Comparison of ENCODE assay signal across 8 mouse cellular contexts in the genomic region with DNA sequence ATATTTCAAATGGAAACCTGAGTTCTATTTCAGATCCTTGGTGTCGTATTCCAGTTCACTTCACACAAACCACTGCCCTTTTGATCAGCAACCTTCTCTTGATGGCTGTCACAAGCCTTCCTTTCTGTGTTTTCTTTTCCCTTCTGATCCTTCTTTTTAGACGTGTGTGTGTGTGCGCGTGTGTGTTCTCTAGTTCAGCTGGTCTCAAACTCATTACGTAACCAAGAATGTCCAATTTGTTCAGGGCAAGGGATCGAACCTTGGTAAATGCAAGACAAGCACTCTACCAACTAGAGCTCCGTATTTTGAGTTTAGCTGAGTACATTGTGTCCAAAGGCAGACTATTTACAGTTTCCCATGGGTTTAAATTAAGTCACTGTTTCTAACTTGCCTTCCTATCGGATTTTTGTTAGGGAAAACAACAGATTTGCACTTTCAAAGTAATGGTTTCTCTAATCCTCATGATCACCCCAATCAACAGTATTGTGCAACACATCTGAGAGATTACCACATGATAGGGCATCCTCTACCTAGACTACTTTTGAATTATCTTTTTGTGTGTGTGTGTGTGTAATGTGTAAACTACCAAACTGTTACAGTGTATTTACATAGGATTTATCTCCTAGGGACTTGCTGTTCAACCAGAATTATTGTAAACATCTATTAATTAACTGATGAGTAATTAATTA. TPM values are rescaled to one million over a fixed set of nuclear protein-coding genes. Genes with fewer than 3 reads are reported as not detected.
A peak's percentile ranks its signal among the peaks of the same experiment; 100 is the strongest.
DNase-seq lines count a peak whose midpoint lies in the region; ATAC-seq and TF ChIP-seq lines count a peak whose summit lies in the region.

No protein-coding gene starts in this region.

- H3K27me3 ChIP-seq in heart, embryonic 11.5 days (ENCODE audit: control insufficient read depth, insufficient read depth, low read length) = no peaks in the 10 kb centered on the region
- no peaks in the 10 kb centered on the region for H3K27me3 ChIP-seq in forebrain, embryonic 13.5 days
- no peaks in the 10 kb centered on the region for H3K27me3 ChIP-seq in liver, embryonic 14.5 days (ENCODE audit: control insufficient read depth, insufficient read depth, low read length)

- H3K4me1 ChIP-seq in heart, embryonic 11.5 days (ENCODE audit: control insufficient read depth, insufficient read depth, low read length) = peaks cover 45% of the 10 kb centered on the region
- H3K4me1 ChIP-seq in forebrain, embryonic 13.5 days = peaks cover 71% of the 10 kb centered on the region
- H3K4me1 ChIP-seq in liver, embryonic 14.5 days (replicated peaks; ENCODE audit: control insufficient read depth in 2 of 2, insufficient read depth in 2 of 2, low read length in 1 of 2) = peaks cover 44 to 60% of the 10 kb centered on the region in 2 experiments

- H3K27ac ChIP-seq in heart, embryonic 11.5 days (ENCODE audit: low read depth, low read length) = peak overlapping the region; percentile 98
- peak overlapping the region; percentile 94 for H3K27ac ChIP-seq in forebrain, embryonic 13.5 days
- peak overlapping the region; percentile 95 for H3K27ac ChIP-seq in liver, embryonic 14.5 days

- no peaks in the 10 kb centered on the region for H3K9me3 ChIP-seq in heart, embryonic 11.5 days (replicated peaks; ENCODE audit: control insufficient read depth, low read length)
- no peaks in the 10 kb centered on the region for H3K9me3 ChIP-seq in forebrain, embryonic 13.5 days (replicated peaks)
- H3K9me3 ChIP-seq in liver, embryonic 14.5 days (ENCODE audit: control insufficient read depth, low read length) = no peaks in the 10 kb centered on the region

- 6% methylated on average over 8 of the region's 8 CpGs for WGBS in heart, embryonic 11.5 days (ENCODE audit: insufficient replicate concordance)
- 2% methylated on average over 8 of the region's 8 CpGs for WGBS in forebrain, embryonic 13.5 days
- 6% methylated on average over 8 of the region's 8 CpGs for WGBS in liver, embryonic 14.5 days (ENCODE audit: insufficient replicate concordance)

- TF ChIP-seq EP300 in liver, embryonic 14.5 days (IDR thresholded peaks at IDR 0.05; ENCODE audit: low read depth) = no peak

- peak overlapping the region; percentile 87 for H3K9ac ChIP-seq in heart, embryonic 11.5 days (ENCODE audit: low read depth, low read length)
- peak overlapping the region; percentile 92 for H3K9ac ChIP-seq in forebrain, embryonic 13.5 days
- H3K9ac ChIP-seq in liver, embryonic 14.5 days (replicated peaks) = peak overlapping the region; percentile 97

- ATAC-seq in heart, embryonic 11.5 days (replicated peaks; ENCODE audit: insufficient number of reproducible peaks, low FRiP score, low TSS enrichment) = no peak
- no peak for ATAC-seq in forebrain, embryonic 13.5 days
- no peak for ATAC-seq in liver, embryonic 14.5 days (ENCODE audit: insufficient read depth)

- H3K36me3 ChIP-seq in heart, embryonic 11.5 days (ENCODE audit: control insufficient read depth, insufficient read depth, low read length) = no peaks in the 10 kb centered on the region
- H3K36me3 ChIP-seq in forebrain, embryonic 13.5 days (ENCODE audit: poor library complexity, severe bottlenecking) = no peaks in the 10 kb centered on the region
- H3K36me3 ChIP-seq in liver, embryonic 14.5 days (replicated peaks; ENCODE audit: control insufficient read depth, insufficient read depth, low read depth) = no peaks in the 10 kb centered on the region

- DNase-seq in heart, postnatal 4 days = no peak
- DNase-seq in CD4-positive helper T cell, adult 2 months (ENCODE audit: low read depth, low spot score) = peak; percentile 60
- no peak for DNase-seq in liver, embryonic 14.5 days (ENCODE audit: low read depth in 3 of 3, low spot score in 3 of 3)
- DNase-seq in T-cell, adult 2 months (ENCODE audit: low spot score) = no peak
- no peak for DNase-seq in spleen, postnatal 10 days (ENCODE audit: low spot score in 2 of 2)
- no peak for DNase-seq in layer of hippocampus, adult 18-20 months (ENCODE audit: low spot score in 2 of 2)

- no peak for TF ChIP-seq CTCF in liver, embryonic 14.5 days (IDR thresholded peaks at IDR 0.05; ENCODE audit: low read depth)

- peak overlapping the region; percentile 92 for H3K4me2 ChIP-seq in heart, embryonic 11.5 days
- H3K4me2 ChIP-seq in forebrain, embryonic 13.5 days = peak overlapping the region; percentile 85
- H3K4me2 ChIP-seq in liver, embryonic 14.5 days (ENCODE audit: low read depth) = peak overlapping the region; percentile 88

- peak overlapping the region; percentile 69 for H3K4me3 ChIP-seq in heart, embryonic 11.5 days (ENCODE audit: low read depth, low read length)
- peak overlapping the region; percentile 95 for H3K4me3 ChIP-seq in forebrain, embryonic 13.5 days
- H3K4me3 ChIP-seq in liver, embryonic 14.5 days (ENCODE audit: insufficient read depth in 1 of 2, low read depth in 2 of 2, low read length in 2 of 2) = peak overlapping the region; percentile 89

RNA-seq across cellular contexts. Expression of a gene that starts 0.7 kb away (rescaled TPM):
- 10.9 and 15.3 TPM in 2 replicates for polyA plus RNA-seq in heart, embryonic 11.5 days (2014; fragmentation: Nextera tagmentation; extraction: Ambion mirVana)
- total RNA-seq in heart, postnatal 4 days (2021) = 10 to 100 TPM; 29.8 to 32.5 TPM
- polyA plus RNA-seq in forebrain, embryonic 13.5 days (2015; fragmentation: Nextera tagmentation; extraction: Ambion mirVana) = 17.9 and 18.7 TPM in 2 replicates
- polyA plus RNA-seq in liver, embryonic 14.5 days (2012; rRNA removed) = 19.7 and 21.4 TPM in 2 replicates
- 13.0 and 13.2 TPM in 2 replicates for polyA plus RNA-seq in liver, embryonic 14.5 days (2014; fragmentation: Nextera tagmentation; extraction: Ambion mirVana)
- 10 to 100 TPM; 49.4 TPM for total RNA-seq in layer of hippocampus, adult 18-20 months (2021)

RNA-seq across cellular contexts. Expression of a gene that starts 2.2 kb away (rescaled TPM):
- 22.7 and 26.3 TPM in 2 replicates for polyA plus RNA-seq in heart, embryonic 11.5 days (2014; fragmentation: Nextera tagmentation; extraction: Ambion mirVana)
- total RNA-seq in heart, postnatal 4 days (2021) = 10 to 100 TPM; 40.2 to 41.9 TPM
- polyA plus RNA-seq in forebrain, embryonic 13.5 days (2015; fragmentation: Nextera tagmentation; extraction: Ambion mirVana) = 47.2 and 50.9 TPM in 2 replicates
- 23.5 and 23.7 TPM in 2 replicates for polyA plus RNA-seq in liver, embryonic 14.5 days (2012; rRNA removed)
- polyA plus RNA-seq in liver, embryonic 14.5 days (2014; fragmentation: Nextera tagmentation; extraction: Ambion mirVana) = 22.6 and 28.2 TPM in 2 replicates
- 10 to 100 TPM; 51.7 to 56.9 TPM for total RNA-seq in layer of hippocampus, adult 18-20 months (2021)

RNA-seq across cellular contexts. Expression of a gene that starts 17.8 kb away (rescaled TPM):
- polyA plus RNA-seq in heart, embryonic 11.5 days (2014; fragmentation: Nextera tagmentation; extraction: Ambion mirVana) = 260 and 273 TPM in 2 replicates
- total RNA-seq in heart, postnatal 4 days (2021) = 100 to 1,000 TPM; 150 to 159 TPM
- polyA plus RNA-seq in forebrain, embryonic 13.5 days (2015; fragmentation: Nextera tagmentation; extraction: Ambion mirVana) = 288 TPM in 2 replicates
- 51.1 and 58.4 TPM in 2 replicates for polyA plus RNA-seq in liver, embryonic 14.5 days (2012; rRNA removed)
- 142 and 148 TPM in 2 replicates for polyA plus RNA-seq in liver, embryonic 14.5 days (2014; fragmentation: Nextera tagmentation; extraction: Ambion mirVana)
- total RNA-seq in layer of hippocampus, adult 18-20 months (2021) = 10 to 100 TPM; 96.4 to 98.2 TPM

RNA-seq across cellular contexts. Expression of a gene that starts 29.4 kb away (rescaled TPM):
- 38.2 and 45.4 TPM in 2 replicates for polyA plus RNA-seq in heart, embryonic 11.5 days (2014; fragmentation: Nextera tagmentation; extraction: Ambion mirVana)
- 10 to 100 TPM; 30.9 to 35.5 TPM for total RNA-seq in heart, postnatal 4 days (2021)
- 103 and 109 TPM in 2 replicates for polyA plus RNA-seq in forebrain, embryonic 13.5 days (2015; fragmentation: Nextera tagmentation; extraction: Ambion mirVana)
- 4.0 and 4.6 TPM in 2 replicates for polyA plus RNA-seq in liver, embryonic 14.5 days (2012; rRNA removed)
- polyA plus RNA-seq in liver, embryonic 14.5 days (2014; fragmentation: Nextera tagmentation; extraction: Ambion mirVana) = 13.4 and 15.7 TPM in 2 replicates
- 10 to 100 TPM; 46.2 to 46.9 TPM for total RNA-seq in layer of hippocampus, adult 18-20 months (2021)

RNA-seq across cellular contexts. Expression of a gene that starts 29.7 kb away (rescaled TPM):
- 0.87 and 1.7 TPM in 2 replicates for polyA plus RNA-seq in heart, embryonic 11.5 days (2014; fragmentation: Nextera tagmentation; extraction: Ambion mirVana)
- 1 to 10 TPM; 1.0 to 1.2 TPM for total RNA-seq in heart, postnatal 4 days (2021)
- 5.8 and 6.3 TPM in 2 replicates for polyA plus RNA-seq in forebrain, embryonic 13.5 days (2015; fragmentation: Nextera tagmentation; extraction: Ambion mirVana)
- polyA plus RNA-seq in liver, embryonic 14.5 days (2012; rRNA removed) = 0.26 and 0.35 TPM in 2 replicates
- 0.06 TPM in 1 of 2 replicates, not detected in the other for polyA plus RNA-seq in liver, embryonic 14.5 days (2014; fragmentation: Nextera tagmentation; extraction: Ambion mirVana)
- total RNA-seq in layer of hippocampus, adult 18-20 months (2021) = 1 to 10 TPM; 8.3 to 9.4 TPM
